Comparison of ENCODE assay signal across 27 mouse cellular contexts in genomic region chr4:65608112-65608511, GRCm38 (mm10). TPM values are rescaled to one million over a fixed set of nuclear protein-coding genes. Genes with fewer than 3 reads are reported as not detected.
A peak's percentile ranks its signal among the peaks of the same experiment; 100 is the strongest.
DNase-seq lines count a peak whose midpoint lies in the region; ATAC-seq and TF ChIP-seq lines count a peak whose summit lies in the region.
"Had no signal": no experiment of that assay in that cellular context is flagged by ENCODE, and none has a peak within 500 bp of the region (broad histone marks: within the 10 kb centered on the region; RNA-seq: fewer than 3 reads in every experiment).

No protein-coding gene starts in this region.

- WGBS in intestine, embryonic 15.5 days = 92% methylated on average over 4 of the region's 4 CpGs
- WGBS in intestine, postnatal 0 days = 90% methylated on average over 4 of the region's 4 CpGs
- 91% methylated on average over 4 of the region's 4 CpGs for WGBS in kidney, embryonic 16.5 days

- ATAC-seq in intestine, embryonic 15.5 days = no peak
- no peak for ATAC-seq in intestine, postnatal 0 days
- no peak for ATAC-seq in kidney, embryonic 16.5 days (ENCODE audit: low FRiP score, low TSS enrichment)
- ATAC-seq: activated CD4-positive, CD25-positive, alpha-beta regulatory T cell, adult 4 months; forebrain, embryonic 15.5 days; hindbrain, embryonic 16.5 days had no signal

- peaks cover 2% of the 10 kb centered on the region for H3K36me3 ChIP-seq in intestine, embryonic 15.5 days
- H3K36me3 ChIP-seq in intestine, postnatal 0 days (ENCODE audit: control insufficient read depth, insufficient read depth) = peaks cover 2% of the 10 kb centered on the region
- H3K36me3 ChIP-seq in kidney, embryonic 16.5 days (ENCODE audit: insufficient read depth, low read length) = peaks cover 8% of the 10 kb centered on the region; the same call in 1 of the 2 replicates

- no peaks in the 10 kb centered on the region for H3K9me3 ChIP-seq in intestine, embryonic 15.5 days
- H3K9me3 ChIP-seq in intestine, postnatal 0 days (ENCODE audit: control insufficient read depth) = no peaks in the 10 kb centered on the region
- H3K9me3 ChIP-seq in kidney, embryonic 16.5 days (ENCODE audit: low read length) = no peaks in the 10 kb centered on the region
- H3K9me3 ChIP-seq: embryonic facial prominence, embryonic 10.5 days; embryonic facial prominence, embryonic 13.5 days; forebrain, embryonic 12.5 days; forebrain, embryonic 15.5 days; heart, embryonic 12.5 days; heart, embryonic 15.5 days; hindbrain, embryonic 10.5 days; hindbrain, embryonic 13.5 days had no signal

- TF ChIP-seq CTCF in intestine, postnatal 0 days (IDR thresholded peaks at IDR 0.05; ENCODE audit: low read depth) = no peak

- 0 out of 2 replicates have a peak overlapping the region, but pooled peaks have one; percentile 60 for H3K27ac ChIP-seq in intestine, embryonic 15.5 days
- no peak overlapping the region for H3K27ac ChIP-seq in intestine, postnatal 0 days (ENCODE audit: low read depth, low read length)
- H3K27ac ChIP-seq in kidney, embryonic 16.5 days (ENCODE audit: low read length) = no peak overlapping the region
- H3K27ac ChIP-seq: embryonic facial prominence, embryonic 10.5 days; embryonic facial prominence, embryonic 13.5 days; forebrain, embryonic 12.5 days; forebrain, embryonic 15.5 days; hindbrain, embryonic 10.5 days; hindbrain, embryonic 13.5 days had no signal

- H3K4me3 ChIP-seq in intestine, embryonic 15.5 days (replicated peaks) = no peak overlapping the region
- H3K4me3 ChIP-seq in intestine, postnatal 0 days (ENCODE audit: low read depth, low read length) = no peak overlapping the region
- no peak overlapping the region for H3K4me3 ChIP-seq in kidney, embryonic 16.5 days (ENCODE audit: low read length)
- H3K4me3 ChIP-seq: embryonic facial prominence, embryonic 10.5 days; embryonic facial prominence, embryonic 13.5 days; erythroblast, embryonic 14.5 days; forebrain, embryonic 12.5 days; forebrain, embryonic 15.5 days; hindbrain, embryonic 10.5 days had no signal

- DNase-seq in cerebellum, adult 11-12 months = peak; percentile 40
- DNase-seq in cerebellum, postnatal 14 days = no peak
- peak; percentile 70 for DNase-seq in cerebellum, adult 9-10 months
- no peak for DNase-seq in cerebellum, adult 8-10 months
- DNase-seq: adrenal gland, adult 8-10 months; adrenal gland, postnatal 25 days; cerebellum, postnatal 10 days; embryo, embryonic 11 days; gastrocnemius, postnatal 25 days; heart, adult 18-20 months; heart, postnatal 10 days; heart, postnatal 36 days; kidney, adult 18-20 months had no signal

- no peak overlapping the region for H3K9ac ChIP-seq in intestine, embryonic 15.5 days
- H3K9ac ChIP-seq in intestine, postnatal 0 days (ENCODE audit: low read depth, low read length) = no peak overlapping the region
- no peak overlapping the region for H3K9ac ChIP-seq in kidney, embryonic 16.5 days (replicated peaks; ENCODE audit: low read length)
- H3K9ac ChIP-seq: embryonic facial prominence, embryonic 13.5 days; forebrain, embryonic 12.5 days; forebrain, embryonic 15.5 days; heart, embryonic 15.5 days; hindbrain, embryonic 13.5 days had no signal

- peaks cover 12% of the 10 kb centered on the region for H3K4me1 ChIP-seq in intestine, embryonic 15.5 days (replicated peaks)
- H3K4me1 ChIP-seq in intestine, postnatal 0 days (replicated peaks; ENCODE audit: control insufficient read depth, insufficient read depth, low read length) = peaks cover 5% of the 10 kb centered on the region; the same call in 1 of the 2 replicates
- peaks cover 31% of the 10 kb centered on the region for H3K4me1 ChIP-seq in kidney, embryonic 16.5 days (ENCODE audit: insufficient read depth, low read length)

- H3K4me2 ChIP-seq in intestine, embryonic 15.5 days (replicated peaks) = no peak overlapping the region
- no peak overlapping the region for H3K4me2 ChIP-seq in intestine, postnatal 0 days (replicated peaks; ENCODE audit: low read depth)
- H3K4me2 ChIP-seq in kidney, embryonic 16.5 days (replicated peaks; ENCODE audit: low read depth, low read length) = no peak overlapping the region
- H3K4me2 ChIP-seq: embryonic facial prominence, embryonic 13.5 days; forebrain, embryonic 12.5 days; forebrain, embryonic 15.5 days had no signal

- no peaks in the 10 kb centered on the region for H3K27me3 ChIP-seq in intestine, embryonic 15.5 days (replicated peaks)
- H3K27me3 ChIP-seq in intestine, postnatal 0 days (replicated peaks; ENCODE audit: control insufficient read depth, insufficient read depth, low read length) = no peaks in the 10 kb centered on the region
- no peaks in the 10 kb centered on the region for H3K27me3 ChIP-seq in kidney, embryonic 16.5 days (ENCODE audit: insufficient read depth, low read length)
- H3K27me3 ChIP-seq: embryonic facial prominence, embryonic 13.5 days; forebrain, embryonic 12.5 days; forebrain, embryonic 15.5 days; heart, embryonic 12.5 days; heart, embryonic 15.5 days; hindbrain, embryonic 13.5 days had no signal

RNA-seq across cellular contexts. Expression of gene Trim32, which starts 3.3 kb away (rescaled TPM):
- polyA plus RNA-seq in intestine, embryonic 15.5 days (2015; fragmentation: Nextera tagmentation; extraction: Ambion mirVana) = 41.6 and 44.0 TPM in 2 replicates
- polyA plus RNA-seq in intestine, postnatal 0 days (2015; fragmentation: Nextera tagmentation; extraction: Ambion mirVana) = 17.3 and 19.8 TPM in 2 replicates
- polyA plus RNA-seq in kidney, embryonic 16.5 days (2015; fragmentation: Nextera tagmentation; extraction: Ambion mirVana) = 60.5 and 62.9 TPM in 2 replicates
- polyA plus RNA-seq: erythroblast, embryonic 14.5 days had no signal

Comparison
In these comparisons a context has a peak if more than half of its experiments do, and no peak if none do; other contexts are left out.
1. DNase-seq: peak in cerebellum, adult 11-12 months (single experiment) and cerebellum, adult 9-10 months (single experiment); none in cerebellum, postnatal 14 days (0 of 2) and cerebellum, adult 8-10 months (single experiment).